Mouse (Mus musculus) megakaryocyte, adult 5-6 weeks (primary cell): ENCODE results near the gene Mapk10. TPM values are rescaled to one million over a fixed set of nuclear protein-coding genes. Genes with fewer than 3 reads are reported as not detected.

Source experiments
- ATAC-seq: 2 replicates; pipeline ENCODE4 v1.8.0; 2016; ENCODE audit warnings: mild to moderate bottlenecking, inconsistent platforms; ENCODE audit not compliant: poor library complexity, severe bottlenecking
- total RNA-seq, 2 experiments: library from RNA; stranded (forward) in 1 of 2; stranded (reverse) in 1 of 2; fragments of 153-499, 151-499 nt in 1 of 2; fragments of 221-1000, 200-1000 nt in 1 of 2; gene quantifications; 2 replicates each; pipeline versions ENCODE4 v1.2.3 to v1.2.4; 2015 to 2017

The Mapk10 gene
- total RNA-seq, 2 experiments from 2014 or later = not detected

- no peak for ATAC-seq
Measured at GRCm38 (mm10) chr5:103071006-103071612, 140.0 kb downstream of the Mapk10 start.

- no peak for ATAC-seq
Measured at GRCm38 (mm10) chr5:103050319-103050916, 160.7 kb downstream of the Mapk10 start.

- ATAC-seq = no peak
Measured at GRCm38 (mm10) chr5:103048011-103048410, 163.1 kb downstream of the Mapk10 start.

GRCm38 (mm10) chr5:103037752-103038151 is 173.4 kb downstream of the Mapk10 start:
- ATAC-seq = no peak

GRCm38 (mm10) chr5:103028940-103029621 is 182.1 kb downstream of the Mapk10 start:
- no peak for ATAC-seq

- ATAC-seq = no peak
Measured at GRCm38 (mm10) chr5:103022504-103023172, 188.5 kb downstream of the Mapk10 start.

GRCm38 (mm10) chr5:103021479-103021878 is 189.7 kb downstream of the Mapk10 start:
- ATAC-seq = no peak

GRCm38 (mm10) chr5:103020954-103021353 is 190.2 kb downstream of the Mapk10 start:
- ATAC-seq = no peak

- ATAC-seq = no peak
Measured at GRCm38 (mm10) chr5:103020127-103020526, 191.0 kb downstream of the Mapk10 start.

- ATAC-seq = no peak
Measured at GRCm38 (mm10) chr5:103017637-103018036, 193.5 kb downstream of the Mapk10 start.

GRCm38 (mm10) chr5:103014309-103014708 is 196.8 kb downstream of the Mapk10 start:
- no peak for ATAC-seq

GRCm38 (mm10) chr5:103008894-103009293 is 202.2 kb downstream of the Mapk10 start:
- no peak for ATAC-seq

GRCm38 (mm10) chr5:103002116-103002515 is 209.0 kb downstream of the Mapk10 start:
- ATAC-seq = no peak

- ATAC-seq = no peak
Measured at GRCm38 (mm10) chr5:103000572-103000971, 210.6 kb downstream of the Mapk10 start.

- no peak for ATAC-seq
Measured at GRCm38 (mm10) chr5:102998524-102998923, 212.6 kb downstream of the Mapk10 start.

- no peak for ATAC-seq
Measured at GRCm38 (mm10) chr5:102997907-102998306, 213.2 kb downstream of the Mapk10 start.

- no peak for ATAC-seq
Measured at GRCm38 (mm10) chr5:102996331-102996730, 214.8 kb downstream of the Mapk10 start.

- no peak for ATAC-seq
Measured at GRCm38 (mm10) chr5:102995928-102996327, 215.2 kb downstream of the Mapk10 start.

- ATAC-seq = no peak
Measured at GRCm38 (mm10) chr5:102993951-102994350, 217.2 kb downstream of the Mapk10 start.

GRCm38 (mm10) chr5:102991691-102992090 is 219.4 kb downstream of the Mapk10 start:
- no peak for ATAC-seq

- ATAC-seq = no peak
Measured at GRCm38 (mm10) chr5:102978382-102978781, 232.8 kb downstream of the Mapk10 start.

- ATAC-seq = no peak
Measured at GRCm38 (mm10) chr5:102977138-102977537, 234.0 kb downstream of the Mapk10 start.
